Mouse (Mus musculus): ENCODE results near the gene Ptgr2. TPM values are rescaled to one million over a fixed set of nuclear protein-coding genes. Genes with fewer than 3 reads are reported as not detected.

Gene Ptgr2
- polyA plus RNA-seq, 1 experiment, result 13.3 TPM

DNA sequence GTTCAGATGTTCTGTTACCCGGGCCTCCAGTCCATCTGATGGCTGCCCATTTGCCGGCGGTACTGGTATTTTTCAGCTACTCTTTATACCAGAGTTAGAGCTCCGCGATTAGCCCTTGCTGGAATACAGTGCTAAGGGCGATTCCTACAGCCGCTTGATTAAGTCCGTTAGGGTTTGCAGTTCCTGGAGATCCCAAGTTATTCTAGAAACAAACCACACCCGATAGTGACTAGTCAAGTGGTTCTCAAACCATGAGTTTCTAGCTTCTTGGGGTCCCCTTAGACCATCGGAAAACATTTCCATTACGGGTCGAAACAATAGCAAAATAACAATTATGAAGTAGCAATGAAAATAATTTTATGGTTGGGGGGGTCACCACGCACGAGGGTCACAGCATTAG, 641 bp upstream of the Ptgr2 start:
- H3K79me3 ChIP-seq (ENCODE audit: low read depth), result peaks cover 4% of the 10 kb centered on the region
- H3K36me3 ChIP-seq (ENCODE audit: control insufficient read depth, insufficient read depth), result no peaks in the 10 kb centered on the region
- TF ChIP-seq MYOG (IDR thresholded peaks at IDR 0.05; ENCODE audit: control insufficient read depth, extremely low read depth, insufficient read length) (no peak), USF1 (IDR thresholded peaks at IDR 0.05; ENCODE audit: low read depth) (no peak), MYOD1 (IDR thresholded peaks at IDR 0.05; ENCODE audit: control insufficient read depth, insufficient read length, low read depth) (no peak), FOSL1 (IDR thresholded peaks at IDR 0.05; ENCODE audit: insufficient read depth, low read length, poor library complexity, severe bottlenecking) (no peak)
- peak overlapping the region; percentile 59 for H3K4me3 ChIP-seq (ENCODE audit: insufficient read depth, poor library complexity, severe bottlenecking)
- H3ac ChIP-seq (ENCODE audit: control insufficient read depth, insufficient read length, low read depth), result no peak overlapping the region
- H3K79me2 ChIP-seq (ENCODE audit: control insufficient read depth, insufficient read depth), result peaks cover 18% of the 10 kb centered on the region
- H3K27me3 ChIP-seq (ENCODE audit: control insufficient read depth, insufficient read depth, insufficient read length), result no peaks in the 10 kb centered on the region

DNA sequence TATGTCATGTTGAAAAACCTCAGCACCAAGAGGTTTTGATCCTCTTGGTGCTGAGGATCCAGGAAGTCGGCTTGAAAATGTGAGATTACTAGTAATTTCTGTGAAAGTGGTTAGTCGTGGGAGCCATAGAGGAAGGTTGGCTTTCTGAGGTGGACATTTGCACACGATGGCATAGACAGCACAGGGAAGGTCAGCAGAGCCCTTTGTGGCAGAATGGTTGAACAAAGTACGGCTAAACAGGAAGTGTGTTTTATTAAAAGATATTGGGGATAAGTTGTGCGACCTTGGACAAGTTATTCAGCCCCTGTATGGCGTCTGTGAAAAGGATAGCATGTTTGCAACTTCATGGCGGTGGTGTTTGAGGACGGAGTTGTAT, 549 bp downstream of the Ptgr2 start:
- Histone ChIP-seq H3K4me3 (ENCODE audit: insufficient read depth, poor library complexity, severe bottlenecking) (peak overlapping the region; percentile 59), H3K27me3 (ENCODE audit: control insufficient read depth, insufficient read depth, insufficient read length) (no peaks in the 10 kb centered on the region), H3K79me2 (ENCODE audit: control insufficient read depth, insufficient read depth) (peaks cover 18% of the 10 kb centered on the region), H3K36me3 (ENCODE audit: control insufficient read depth, insufficient read depth) (peaks cover 5% of the 10 kb centered on the region), H3ac (ENCODE audit: control insufficient read depth, insufficient read length, low read depth) (peak overlapping the region; percentile 57), H3K79me3 (ENCODE audit: low read depth) (peaks cover 4% of the 10 kb centered on the region)
- TF ChIP-seq MAX (IDR thresholded peaks at IDR 0.05), result no peak
- TF ChIP-seq CEBPB (IDR thresholded peaks at IDR 0.05; ENCODE audit: low read depth), result no peak
- no peak for TF ChIP-seq CTCF (IDR thresholded peaks at IDR 0.05; ENCODE audit: control insufficient read depth, insufficient read depth, insufficient read length)
- TF ChIP-seq FOSL1 (IDR thresholded peaks at IDR 0.05; ENCODE audit: insufficient read depth, low read length, poor library complexity, severe bottlenecking), result no peak
- TF ChIP-seq MYOG (IDR thresholded peaks at IDR 0.05; ENCODE audit: control insufficient read depth, extremely low read depth, insufficient read length), result no peak
- no peak for TF ChIP-seq MYOD1 (IDR thresholded peaks at IDR 0.05; ENCODE audit: control insufficient read depth, insufficient read length, low read depth)
- TF ChIP-seq USF1 (IDR thresholded peaks at IDR 0.05; ENCODE audit: low read depth), result no peak

DNA sequence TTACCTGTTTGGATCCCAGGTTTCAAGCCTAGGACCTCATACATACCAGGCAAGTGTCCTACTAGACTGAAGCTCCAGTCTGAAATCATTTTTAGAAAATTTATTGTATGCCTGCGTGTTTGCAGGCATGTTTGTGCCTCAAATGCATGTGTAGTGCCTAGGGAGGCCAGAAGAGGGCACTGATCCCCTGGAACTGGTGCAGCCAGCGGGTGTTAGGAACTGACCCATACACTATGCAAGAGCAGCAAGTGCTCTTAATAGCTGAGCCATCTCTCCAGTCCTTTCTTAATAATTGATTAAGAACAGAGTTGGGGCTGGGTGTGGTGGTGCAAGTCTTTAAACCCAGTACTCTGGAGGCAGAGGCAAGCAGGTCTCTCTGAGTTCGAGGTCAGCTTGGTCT, 3.4 kb downstream of the Ptgr2 start:
- no peaks in the 10 kb centered on the region for H3K27me3 ChIP-seq (ENCODE audit: control insufficient read depth, insufficient read depth, insufficient read length)
- peaks cover 10% of the 10 kb centered on the region for H3K36me3 ChIP-seq (ENCODE audit: control insufficient read depth, insufficient read depth)
- H3K79me3 ChIP-seq (ENCODE audit: low read depth), result peaks cover 4% of the 10 kb centered on the region
- TF ChIP-seq CTCF (IDR thresholded peaks at IDR 0.05; ENCODE audit: control insufficient read depth, insufficient read depth, insufficient read length), result peak; percentile 32
- no peak for TF ChIP-seq FOSL1 (IDR thresholded peaks at IDR 0.05; ENCODE audit: insufficient read depth, low read length, poor library complexity, severe bottlenecking)
- H3K79me2 ChIP-seq (ENCODE audit: control insufficient read depth, insufficient read depth), result peaks cover 18% of the 10 kb centered on the region
- H3ac ChIP-seq (ENCODE audit: control insufficient read depth, insufficient read length, low read depth), result no peak overlapping the region
- no peak overlapping the region for H3K4me3 ChIP-seq (ENCODE audit: insufficient read depth, poor library complexity, severe bottlenecking)

DNA sequence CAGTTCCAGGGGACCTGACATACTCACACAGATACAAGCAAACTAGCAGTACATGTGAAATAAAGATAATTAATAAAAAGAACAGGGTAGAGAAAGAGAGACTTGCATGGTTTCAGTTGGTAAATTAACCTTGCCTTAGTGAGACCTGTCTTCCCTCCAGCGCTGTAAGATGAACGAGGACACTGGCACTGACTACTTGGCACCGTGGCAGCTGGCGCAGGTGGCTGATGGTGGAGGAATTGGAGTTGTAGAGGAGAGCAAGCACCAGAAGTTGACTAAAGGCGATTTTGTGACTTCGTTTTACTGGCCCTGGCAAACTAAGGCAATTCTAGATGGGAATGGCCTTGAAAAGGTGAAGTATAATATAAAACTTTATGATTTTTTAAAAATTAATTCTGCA, 12.8 kb downstream of the Ptgr2 start:
- H3K4me3 ChIP-seq (ENCODE audit: insufficient read depth, poor library complexity, severe bottlenecking), result no peak overlapping the region
- no peak overlapping the region for H3ac ChIP-seq (ENCODE audit: control insufficient read depth, insufficient read length, low read depth)
- H3K27me3 ChIP-seq (ENCODE audit: control insufficient read depth, insufficient read depth, insufficient read length), result no peaks in the 10 kb centered on the region
- no peaks in the 10 kb centered on the region for H3K79me3 ChIP-seq (ENCODE audit: low read depth)
- no peaks in the 10 kb centered on the region for H3K79me2 ChIP-seq (ENCODE audit: control insufficient read depth, insufficient read depth)
- TF ChIP-seq USF1 (IDR thresholded peaks at IDR 0.05; ENCODE audit: low read depth), result no peak
- TF ChIP-seq MYOD1 (IDR thresholded peaks at IDR 0.05; ENCODE audit: control insufficient read depth, insufficient read length, low read depth), result no peak
- no peak for TF ChIP-seq FOSL1 (IDR thresholded peaks at IDR 0.05; ENCODE audit: insufficient read depth, low read length, poor library complexity, severe bottlenecking)
- TF ChIP-seq MAX (IDR thresholded peaks at IDR 0.05), result no peak
- TF ChIP-seq CTCF (IDR thresholded peaks at IDR 0.05; ENCODE audit: control insufficient read depth, insufficient read depth, insufficient read length), result no peak
- no peak for TF ChIP-seq MYOG (IDR thresholded peaks at IDR 0.05; ENCODE audit: control insufficient read depth, extremely low read depth, insufficient read length)
- TF ChIP-seq CEBPB (IDR thresholded peaks at IDR 0.05; ENCODE audit: low read depth), result no peak
- H3K36me3 ChIP-seq (ENCODE audit: control insufficient read depth, insufficient read depth), result peaks cover 39% of the 10 kb centered on the region

DNA sequence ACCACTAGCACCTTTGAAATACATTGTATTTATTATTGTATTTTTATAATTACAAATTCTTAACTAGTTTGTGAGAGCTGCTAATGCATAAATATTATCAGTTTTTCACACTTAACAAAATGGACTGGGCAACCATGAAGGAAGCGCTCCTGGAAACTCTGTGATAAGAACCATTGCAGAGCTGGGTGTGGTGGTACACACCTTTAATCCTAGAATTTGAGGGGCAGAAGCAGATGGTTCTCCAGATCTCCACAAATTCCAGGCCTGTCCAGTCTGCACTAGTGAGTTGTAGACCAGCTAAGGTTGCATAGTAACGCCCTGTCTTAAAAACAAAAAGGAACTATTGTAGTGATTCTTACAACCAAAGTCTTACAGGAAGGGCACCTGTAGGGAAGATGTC, 14.2 kb downstream of the Ptgr2 start:
- H3K79me3 ChIP-seq (ENCODE audit: low read depth), result no peaks in the 10 kb centered on the region
- no peak overlapping the region for H3ac ChIP-seq (ENCODE audit: control insufficient read depth, insufficient read length, low read depth)
- H3K27me3 ChIP-seq (ENCODE audit: control insufficient read depth, insufficient read depth, insufficient read length), result no peaks in the 10 kb centered on the region
- no peaks in the 10 kb centered on the region for H3K79me2 ChIP-seq (ENCODE audit: control insufficient read depth, insufficient read depth)
- H3K36me3 ChIP-seq (ENCODE audit: control insufficient read depth, insufficient read depth), result peaks cover 42% of the 10 kb centered on the region
- TF ChIP-seq MYOG (IDR thresholded peaks at IDR 0.05; ENCODE audit: control insufficient read depth, extremely low read depth, insufficient read length) (no peak), USF1 (IDR thresholded peaks at IDR 0.05; ENCODE audit: low read depth) (no peak), MAX (IDR thresholded peaks at IDR 0.05) (no peak), FOSL1 (IDR thresholded peaks at IDR 0.05; ENCODE audit: insufficient read depth, low read length, poor library complexity, severe bottlenecking) (no peak), CEBPB (IDR thresholded peaks at IDR 0.05; ENCODE audit: low read depth) (no peak), CTCF (IDR thresholded peaks at IDR 0.05; ENCODE audit: control insufficient read depth, insufficient read depth, insufficient read length) (no peak), MYOD1 (IDR thresholded peaks at IDR 0.05; ENCODE audit: control insufficient read depth, insufficient read length, low read depth) (no peak)
- no peak overlapping the region for H3K4me3 ChIP-seq (ENCODE audit: insufficient read depth, poor library complexity, severe bottlenecking)

DNA sequence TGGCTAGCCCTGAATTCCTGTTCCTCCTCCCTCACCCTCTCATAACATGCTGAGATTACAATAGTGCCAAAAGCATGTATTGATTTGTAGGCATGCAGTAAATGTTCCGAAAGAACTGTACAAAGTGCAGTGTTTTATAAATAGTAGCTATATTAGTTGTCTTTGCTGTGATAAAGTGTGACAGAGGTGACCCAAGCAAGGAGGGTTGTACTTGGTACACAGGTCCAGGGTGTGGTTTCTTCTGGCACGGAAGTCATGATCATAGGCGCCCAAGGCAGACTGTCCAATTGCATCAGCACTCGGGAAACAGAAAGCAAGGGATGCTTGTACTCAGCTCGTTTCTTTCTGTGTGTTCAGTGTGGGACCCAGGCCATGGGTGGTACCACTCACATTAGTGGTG, 19.1 kb downstream of the Ptgr2 start:
- TF ChIP-seq MYOD1 (IDR thresholded peaks at IDR 0.05; ENCODE audit: control insufficient read depth, insufficient read length, low read depth) (no peak), MYOG (IDR thresholded peaks at IDR 0.05; ENCODE audit: control insufficient read depth, extremely low read depth, insufficient read length) (no peak), USF1 (IDR thresholded peaks at IDR 0.05; ENCODE audit: low read depth) (no peak), CEBPB (IDR thresholded peaks at IDR 0.05; ENCODE audit: low read depth) (no peak), FOSL1 (IDR thresholded peaks at IDR 0.05; ENCODE audit: insufficient read depth, low read length, poor library complexity, severe bottlenecking) (no peak), CTCF (IDR thresholded peaks at IDR 0.05; ENCODE audit: control insufficient read depth, insufficient read depth, insufficient read length) (no peak), MAX (IDR thresholded peaks at IDR 0.05) (no peak)
- H3K4me3 ChIP-seq (ENCODE audit: insufficient read depth, poor library complexity, severe bottlenecking), result no peak overlapping the region
- no peaks in the 10 kb centered on the region for H3K79me2 ChIP-seq (ENCODE audit: control insufficient read depth, insufficient read depth)
- H3K36me3 ChIP-seq (ENCODE audit: control insufficient read depth, insufficient read depth), result peaks cover 36% of the 10 kb centered on the region
- H3K27me3 ChIP-seq (ENCODE audit: control insufficient read depth, insufficient read depth, insufficient read length), result no peaks in the 10 kb centered on the region
- no peaks in the 10 kb centered on the region for H3K79me3 ChIP-seq (ENCODE audit: low read depth)
- no peak overlapping the region for H3ac ChIP-seq (ENCODE audit: control insufficient read depth, insufficient read length, low read depth)

Measured in C2C12 (cell line).